Mouse (Mus musculus) kidney, embryonic 15.5 days (tissue): Measurements from ENCODE around the gene Cyp2c37. TPM values are rescaled to one million over a fixed set of nuclear protein-coding genes. Genes with fewer than 3 reads are reported as not detected.
"Not testable (repeated sequence)": the region's sequence is repeated elsewhere in the genome, so short reads cannot be mapped to it uniquely, and the experiment has no call there.

Experiments
- ATAC-seq: fragments of 200-750 bp; cut with Nextera tagmentation; replicated peaks from 2 replicates; pipeline ENCODE4 v1.8.0; 2017; ENCODE audit warnings: moderate TSS enrichment; ENCODE audit not compliant: low FRiP score
- H3K27ac ChIP-seq: fragments of 300-500 bp; sonication (generic); 2 replicates; pipeline ENCODE4 v1.5.1; 2015; ENCODE audit warnings: mild to moderate bottlenecking, inconsistent platforms
- H3K27me3 ChIP-seq: fragments of 300-500 bp; sonication (generic); 2 replicates; pipeline ENCODE4 v1.6.1; 2015; ENCODE audit warnings: inconsistent platforms
- H3K36me3 ChIP-seq: fragments of 300-500 bp; sonication (generic); 2 replicates; pipeline ENCODE4 v1.6.1; 2015; ENCODE audit warnings: inconsistent platforms
- H3K4me1 ChIP-seq: fragments of 300-500 bp; sonication (generic); 2 replicates; pipeline ENCODE4 v1.6.1; 2015; ENCODE audit warnings: inconsistent platforms
- H3K4me2 ChIP-seq: fragments of 300-500 bp; sonication (generic); 2 replicates; pipeline ENCODE4 v1.6.1; 2015; ENCODE audit warnings: moderate library complexity, mild to moderate bottlenecking, inconsistent platforms
- H3K4me3 ChIP-seq: fragments of 300-500 bp; sonication (generic); replicated peaks from 2 replicates; pipeline ENCODE4 v1.5.1; 2015; ENCODE audit warnings: mild to moderate bottlenecking, inconsistent platforms
- H3K9ac ChIP-seq: fragments of 300-500 bp; sonication (generic); 2 replicates; pipeline ENCODE4 v1.6.1; 2015; ENCODE audit warnings: mild to moderate bottlenecking, inconsistent platforms
- H3K9me3 ChIP-seq: fragments of 300-500 bp; sonication (generic); replicated peaks from 2 replicates; pipeline ENCODE4 v1.6.1; 2016; ENCODE audit warnings: inconsistent platforms
- WGBS: fragments of 180-500 bp; shearing (Covaris S2); methylation state at CpG from one replicate; pipeline ENCODE4 v1.1.7; 2015; ENCODE audit warnings: mixed read lengths; 5-methylcytosine and 5-hydroxymethylcytosine counted together
- polyA plus RNA-seq: library from polyadenylated mRNA; unstranded; fragments of >200 nt; fragmentation: Nextera tagmentation; extraction: Ambion mirVana; gene quantifications from 2 replicates; pipeline ENCODE4 v1.2.1, GENCODE M21; 2015

The Cyp2c37 gene
- not detected in 2 replicates for polyA plus RNA-seq

GRCm38 (mm10) chr19:39992140-39992539, at the start of gene Cyp2c37:
TSS of gene Cyp2c37 (plus strand) at chr19:39992424.
- not testable (repeated sequence) for ATAC-seq

GRCm38 (mm10) chr19:39960861-39961260, 31.4 kb upstream of the Cyp2c37 start:
- not testable (repeated sequence) for ATAC-seq, H3K27me3 ChIP-seq, H3K4me1 ChIP-seq, H3K36me3 ChIP-seq, H3K9ac ChIP-seq, H3K27ac ChIP-seq, H3K9me3 ChIP-seq, H3K4me3 ChIP-seq, H3K4me2 ChIP-seq

More at GRCm38 (mm10) chr19:39992140-39992539, at the start of gene Cyp2c37:
- H3K27me3 ChIP-seq, H3K4me1 ChIP-seq, H3K36me3 ChIP-seq, H3K9me3 ChIP-seq, H3K27ac ChIP-seq, H3K9ac ChIP-seq, H3K4me2 ChIP-seq, H3K4me3 ChIP-seq: not testable (repeated sequence)
- 93% methylated on average over 1 of the region's 1 CpGs for WGBS

GRCm38 (mm10) chr19:39971096-39971495, 21.1 kb upstream of the Cyp2c37 start:
- ATAC-seq, H3K27ac ChIP-seq, H3K27me3 ChIP-seq, H3K4me2 ChIP-seq, H3K4me1 ChIP-seq, H3K4me3 ChIP-seq, H3K9ac ChIP-seq, H3K9me3 ChIP-seq, H3K36me3 ChIP-seq: not testable (repeated sequence)
- 85% methylated on average over 3 of the region's 3 CpGs for WGBS

- Histone ChIP-seq H3K4me3 (no peak overlapping the region), H3K36me3 (no peaks in the 10 kb centered on the region), H3K9me3 (no peaks in the 10 kb centered on the region), H3K27ac (no peak overlapping the region), H3K4me1 (no peaks in the 10 kb centered on the region), H3K4me2 (no peak overlapping the region), H3K27me3 (no peaks in the 10 kb centered on the region), H3K9ac (no peak overlapping the region)
- ATAC-seq: no peak
- WGBS: 77% methylated on average over 2 of the region's 2 CpGs
These were observed 2.8 kb upstream of the Cyp2c37 start for GRCm38 (mm10) chr19:39989471-39989870.

Other genes with a start within 250 kb of the Cyp2c37 start
- not detected in 2 replicates for gene Cyp2c40, start 179.6 kb upstream of the Cyp2c37 start, polyA plus RNA-seq
- not detected in 2 replicates for gene Cyp2c69, start 105.6 kb upstream of the Cyp2c37 start, polyA plus RNA-seq
- gene Cyp2c54, start 81.4 kb downstream of the Cyp2c37 start, polyA plus RNA-seq: not detected in 2 replicates
- not detected in 2 replicates for gene Cyp2c50, start 97.3 kb downstream of the Cyp2c37 start, polyA plus RNA-seq
- 0.35 TPM in 1 of 2 replicates, not detected in the other for gene Cyp2c70, start 194.9 kb downstream of the Cyp2c37 start, polyA plus RNA-seq